Mouse (Mus musculus) CH12.LX (cell line): ENCODE data around the gene Psmg4.

Experiments
- CTCF ChIP-seq, 2 experiments: IDR thresholded peaks in 1 of 2; conservative IDR thresholded peaks in 1 of 2; 2 replicates each; pipeline ENCODE4 v1.5.1; 2011 to 2012; ENCODE audit warnings: low read depth in 2 of 2, low read length in 2 of 2, improper control_type of control experiment in 1 of 2, inconsistent platforms in 1 of 2, mild to moderate bottlenecking in 1 of 2, moderate library complexity in 1 of 2
- E2F4 ChIP-seq: IDR thresholded peaks from 2 replicates; pipeline ENCODE4 v1.6.1; 2011; ENCODE audit warnings: low read depth, low read length, improper control_type of control experiment; ENCODE audit not compliant: insufficient replicate concordance
- EP300 ChIP-seq: IDR thresholded peaks from 2 replicates; pipeline ENCODE4 v1.6.1; 2011; ENCODE audit warnings: low read length, improper control_type of control experiment
- JUN ChIP-seq: IDR thresholded peaks from 2 replicates; pipeline ENCODE4 v1.6.1; 2011; ENCODE audit warnings: low read depth, mild to moderate bottlenecking, low read length, improper control_type of control experiment, moderate library complexity; ENCODE audit not compliant: insufficient read depth
- MAX ChIP-seq: IDR thresholded peaks from 2 replicates; pipeline ENCODE4 v1.6.1; 2011; ENCODE audit warnings: low read length, improper control_type of control experiment
- MEF2A ChIP-seq: IDR thresholded peaks from 2 replicates; pipeline ENCODE4 v1.6.1; 2014; ENCODE audit warnings: low read depth, mild to moderate bottlenecking, inconsistent platforms, low read length, improper control_type of control experiment, borderline replicate concordance
- MYC ChIP-seq: IDR thresholded peaks from 2 replicates; pipeline ENCODE4 v1.6.1; 2011; ENCODE audit warnings: low read depth, mild to moderate bottlenecking, improper control_type of control experiment, low read length
- NELFE ChIP-seq: IDR thresholded peaks from 2 replicates; pipeline ENCODE4 v1.6.1; 2011; ENCODE audit warnings: low read depth, low read length, improper control_type of control experiment
- POLR2A ChIP-seq: IDR thresholded peaks from 2 replicates; pipeline ENCODE4 v1.6.1; 2011; ENCODE audit warnings: low read depth, mild to moderate bottlenecking, improper control_type of control experiment, low read length
- SIN3A ChIP-seq: IDR thresholded peaks from 2 replicates; pipeline ENCODE4 v1.6.1; 2012; ENCODE audit warnings: low read length, improper control_type of control experiment, inconsistent platforms
- UBTF ChIP-seq: IDR thresholded peaks from 2 replicates; pipeline ENCODE4 v1.6.1; 2012; ENCODE audit warnings: low read depth, mild to moderate bottlenecking, inconsistent platforms, low read length, improper control_type of control experiment, moderate library complexity
- USF1 ChIP-seq: IDR thresholded peaks from 2 replicates; pipeline ENCODE4 v1.6.1; 2014; ENCODE audit warnings: low read depth, mild to moderate bottlenecking, inconsistent platforms, low read length, improper control_type of control experiment
- ZKSCAN1 ChIP-seq: IDR thresholded peaks from 2 replicates; pipeline ENCODE4 v1.6.1; 2012; ENCODE audit warnings: low read depth, inconsistent platforms, low read length, improper control_type of control experiment, borderline replicate concordance

- TF ChIP-seq USF1 (no peak), CTCF (conservative IDR thresholded peaks at IDR 0.05 in 1 of 2, IDR thresholded peaks at IDR 0.05 in 1 of 2; ENCODE audit: low read depth in 2 of 2, low read length in 2 of 2) (no peak), SIN3A (no peak), MEF2A (peak; percentile 48; the same call in 1 of the 2 replicates), POLR2A (0 out of 2 replicates have a peak, but pooled peaks have one; percentile 25), JUN (no peak), MAX (no peak), NELFE (no peak), E2F4 (no peak), EP300 (no peak), UBTF (no peak), MYC (no peak), ZKSCAN1 (no peak)
Measured at GRCm38 (mm10) chr13:34148767-34149392, 13.9 kb upstream of the Psmg4 start.
